Mouse (Mus musculus): ENCODE results near the gene Tmem156. TPM values are rescaled to one million over a fixed set of nuclear protein-coding genes. Genes with fewer than 3 reads are reported as not detected.

Tmem156 gene
- total RNA-seq, 4 experiments from 2014 or later = 0.58 to 0.82 (median 0.59) TPM

DNA sequence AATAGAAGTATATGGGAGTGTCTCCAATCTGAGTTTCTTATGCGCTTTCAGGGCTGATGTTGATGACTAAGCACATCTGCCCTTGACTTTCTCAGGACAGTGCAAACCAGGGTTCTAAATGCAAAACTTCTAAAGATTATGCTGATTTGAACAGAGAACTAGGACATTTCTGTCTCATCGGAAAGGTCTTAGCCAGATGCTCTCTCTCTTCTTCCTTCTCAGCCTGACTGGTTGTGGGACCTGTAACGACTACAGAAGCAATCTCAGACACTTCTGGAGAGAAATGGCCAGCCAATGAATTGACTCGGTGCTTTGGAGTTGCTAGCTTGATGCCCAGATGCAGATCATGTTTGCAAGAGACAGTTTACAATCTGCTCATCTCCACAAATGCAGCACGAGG lies 42.1 kb downstream of the Tmem156 start:
- DNase-seq (ENCODE audit: low spot score in 2 of 2) = no peak

DNA sequence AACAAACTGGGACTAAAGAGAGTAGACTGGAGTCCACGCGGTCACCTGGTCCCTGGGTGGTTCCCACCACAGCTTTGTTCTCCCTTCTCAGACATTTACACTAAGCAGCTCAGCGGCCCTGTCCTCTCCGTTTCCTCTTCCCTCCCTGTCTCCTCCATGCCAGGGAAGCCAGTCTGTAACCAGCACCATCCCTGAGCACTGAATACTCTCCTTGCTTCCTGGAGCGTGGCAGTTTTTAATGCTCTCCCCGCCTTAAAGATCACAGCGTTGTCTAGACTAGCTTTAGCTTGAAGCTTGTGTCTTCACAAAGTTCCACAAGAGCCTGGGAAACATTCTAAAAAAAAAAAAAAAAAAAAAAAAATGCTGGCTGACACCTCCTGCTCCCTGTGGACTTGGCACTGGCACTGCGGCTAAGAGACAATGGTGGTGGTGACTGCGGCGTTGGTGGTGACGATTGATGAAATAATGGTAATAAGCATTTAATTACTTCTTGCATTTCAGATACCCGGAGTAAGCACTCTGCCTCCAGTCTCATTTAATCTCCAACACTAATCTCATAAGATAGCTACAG lies 44.6 kb downstream of the Tmem156 start:
- no peak for DNase-seq (ENCODE audit: low spot score in 2 of 2)

DNA sequence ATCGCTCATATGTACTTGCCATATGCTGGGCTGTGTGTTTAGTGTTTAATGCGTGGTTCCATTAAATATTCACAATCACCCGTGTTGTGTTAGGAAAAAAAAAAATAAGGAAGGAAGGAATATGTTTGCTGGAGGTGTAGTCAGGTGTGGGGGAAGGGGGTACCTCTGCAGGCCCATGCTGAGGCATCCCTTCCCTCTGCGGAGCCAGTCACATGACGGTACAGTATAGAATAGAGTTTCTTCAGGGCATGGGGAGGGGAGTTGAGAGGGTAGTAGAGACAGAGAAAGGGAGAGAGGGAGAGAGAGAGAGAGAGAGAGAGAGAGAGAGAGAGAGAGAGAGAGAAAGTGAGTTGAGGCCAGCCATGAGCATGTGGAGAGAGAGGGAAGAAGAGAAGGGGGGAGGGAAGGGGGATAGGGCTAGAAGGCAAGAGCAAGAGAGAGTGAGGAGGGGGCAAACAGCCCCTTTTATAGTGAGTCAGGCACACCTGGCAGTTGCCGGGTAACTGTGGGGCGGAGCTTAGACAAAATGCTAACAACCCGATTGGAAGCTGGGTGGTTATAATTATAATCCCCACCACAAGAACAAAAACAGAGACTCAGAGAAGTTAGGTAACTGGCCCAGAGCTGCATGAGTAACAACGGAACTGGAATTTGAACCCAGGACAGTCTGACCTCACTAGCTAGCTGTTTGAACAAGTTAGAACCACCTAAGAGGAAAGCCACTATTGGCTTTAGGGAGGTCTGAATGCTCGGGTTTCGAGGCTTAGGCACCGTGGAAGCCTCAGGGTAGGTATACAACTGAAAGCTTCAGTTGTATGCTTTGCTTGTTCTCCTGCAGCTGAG lies 45.3 kb downstream of the Tmem156 start:
- DNase-seq (ENCODE audit: low spot score in 2 of 2) = no peak

DNA sequence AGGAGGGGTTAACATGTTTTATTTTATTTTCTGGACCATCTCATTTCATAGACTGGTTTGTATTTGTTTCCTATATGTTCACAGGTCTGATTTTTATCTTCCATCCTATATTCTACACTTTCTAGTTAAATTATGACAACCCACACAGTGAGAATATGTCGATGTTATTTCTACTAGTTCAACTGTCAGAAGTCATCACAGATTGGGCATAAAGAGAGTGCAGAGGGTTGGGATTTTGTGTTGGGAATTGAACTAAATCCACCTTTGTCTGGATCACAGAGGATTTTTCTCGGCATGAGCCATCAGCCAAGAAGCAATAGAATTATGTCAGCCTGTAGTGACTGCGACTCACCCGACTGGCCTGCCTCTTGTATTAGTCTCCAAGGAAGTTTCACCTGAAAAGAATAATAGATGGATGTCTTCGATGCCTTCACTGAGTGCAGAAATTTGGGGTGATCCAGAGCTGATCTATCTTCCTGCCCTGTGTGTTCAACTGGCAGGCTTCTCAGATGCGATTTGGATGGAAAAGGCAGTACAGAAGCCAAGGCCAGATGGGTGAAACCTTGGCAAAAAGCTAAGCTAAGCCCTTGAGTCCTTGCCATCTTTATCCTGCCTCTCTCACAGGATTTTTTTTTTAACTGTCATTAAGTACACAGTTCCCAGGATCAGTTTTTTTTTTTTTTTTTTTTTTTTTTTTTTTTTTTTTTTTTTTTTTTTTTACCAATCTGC lies 46.1 kb downstream of the Tmem156 start:
- no peak for DNase-seq (ENCODE audit: low spot score in 2 of 2)

DNA sequence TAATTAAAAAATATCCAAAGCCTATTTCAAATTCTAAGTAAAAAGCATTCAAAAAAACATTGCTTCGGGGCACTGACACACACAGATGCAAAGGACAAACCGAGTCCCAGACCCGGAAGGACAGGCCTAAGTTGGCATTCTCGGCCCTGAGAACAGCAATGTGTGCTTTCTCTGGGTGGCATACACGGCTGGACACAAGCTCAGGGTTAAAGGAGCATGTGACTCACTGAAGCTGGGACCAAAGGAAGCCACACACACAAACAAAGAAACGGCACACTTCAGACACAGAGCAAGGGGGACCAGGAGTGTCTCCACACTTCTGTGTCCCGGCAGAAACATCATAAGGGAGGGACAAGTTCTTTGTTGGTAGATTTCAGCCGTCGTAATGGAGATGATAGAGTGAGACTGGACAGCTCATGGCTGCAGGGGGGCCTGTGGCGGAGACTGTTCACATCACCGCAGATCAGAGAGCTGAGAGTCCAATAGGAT lies 48.5 kb downstream of the Tmem156 start:
- DNase-seq (ENCODE audit: low spot score in 2 of 2) = no peak

DNA sequence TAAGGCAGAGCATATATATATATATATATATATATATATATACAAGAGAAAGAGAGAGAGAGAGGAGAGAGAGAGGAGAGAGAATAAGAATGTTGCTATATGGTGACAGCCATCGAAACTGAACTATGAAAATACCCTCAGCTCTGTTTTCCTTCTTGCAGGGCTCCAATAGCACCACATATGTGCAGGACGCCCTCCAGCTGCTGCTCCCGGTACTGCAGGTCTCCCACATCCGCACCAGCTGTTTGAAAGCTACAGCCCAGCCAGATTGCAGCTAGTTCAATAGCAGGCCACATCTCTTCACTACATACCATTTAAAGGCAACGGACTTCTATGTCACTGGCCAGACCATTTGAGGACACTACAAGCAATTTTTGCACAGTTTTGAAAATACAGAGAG lies 51.5 kb downstream of the Tmem156 start:
- DNase-seq (ENCODE audit: low spot score in 2 of 2) = no peak

DNA sequence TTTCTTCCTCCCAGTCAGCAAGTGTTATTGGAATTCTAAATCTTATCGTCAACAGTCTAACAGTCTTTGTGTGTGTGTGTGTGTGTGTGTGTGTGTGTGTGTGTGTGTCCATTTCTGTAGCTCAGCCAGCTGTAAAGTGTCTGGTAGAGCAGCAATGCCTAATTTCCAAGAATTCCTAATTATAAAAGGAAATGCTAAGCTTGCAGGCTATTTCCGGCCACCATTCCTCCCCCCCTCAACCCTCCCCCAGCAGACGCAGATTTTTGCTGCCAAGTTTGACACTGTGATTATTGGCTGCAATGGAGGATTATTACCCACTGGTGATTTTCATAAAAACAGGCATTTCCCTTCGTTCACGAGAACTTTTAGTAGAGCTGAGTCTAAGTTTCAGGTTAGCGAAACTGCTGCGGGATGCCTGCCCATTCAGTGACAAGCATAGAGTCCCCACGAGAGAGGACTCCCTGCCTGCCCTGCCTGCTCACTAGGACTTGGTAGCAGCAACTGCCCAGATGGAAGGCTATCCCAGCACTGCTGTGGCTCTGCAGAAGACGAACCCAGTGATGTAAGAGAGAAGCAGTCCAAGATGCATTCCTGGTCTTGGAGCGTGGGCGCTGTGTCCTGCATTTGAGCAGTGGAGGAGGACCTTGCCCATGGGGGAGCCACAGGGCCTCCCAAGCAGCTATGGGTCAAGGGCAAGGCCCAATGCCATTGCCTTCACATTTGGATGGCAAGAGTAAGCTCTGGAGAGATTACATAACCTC lies 52.9 kb downstream of the Tmem156 start:
- peak in 1 of 2 experiments; percentile 21 for DNase-seq (ENCODE audit: low spot score in 2 of 2)

DNA sequence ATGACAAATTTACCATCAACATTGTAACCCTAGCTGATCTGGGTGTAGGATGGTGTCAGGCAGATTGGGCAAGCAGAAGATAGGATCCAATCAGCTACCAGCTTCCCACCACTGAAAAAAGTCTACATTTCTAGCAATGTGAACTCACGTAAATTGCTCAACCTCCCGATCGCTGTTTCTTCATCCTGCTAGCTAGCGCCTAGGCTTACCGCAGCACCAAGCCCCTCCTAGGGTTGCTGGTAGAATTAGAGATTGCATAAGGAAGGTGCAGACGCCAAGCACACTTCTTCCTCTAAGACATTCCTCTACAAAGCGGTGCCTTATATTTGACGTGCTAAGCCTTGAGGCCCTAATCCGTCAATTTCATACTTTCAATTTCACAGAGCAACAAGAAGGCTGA lies 53.6 kb downstream of the Tmem156 start:
- DNase-seq (ENCODE audit: low spot score in 2 of 2) = no peak

DNA sequence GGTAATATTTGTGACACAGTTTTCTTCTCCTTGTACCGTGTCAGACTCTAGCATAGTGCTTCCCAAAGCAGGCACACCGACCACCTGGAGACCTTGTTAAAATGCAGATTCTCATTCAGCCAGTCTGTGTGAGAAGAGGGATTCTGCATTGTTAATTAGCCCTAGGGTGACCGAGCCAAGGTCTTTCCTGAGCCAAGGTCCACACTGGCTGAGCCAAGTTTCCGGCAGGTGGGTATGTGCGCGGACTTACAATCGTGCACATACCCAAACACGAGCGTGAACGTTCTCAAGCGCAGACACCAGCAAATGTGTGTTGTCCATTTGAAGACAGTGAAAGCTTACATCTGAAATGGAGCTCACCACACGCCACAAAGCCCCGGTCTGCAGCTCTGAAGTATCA lies 55.3 kb downstream of the Tmem156 start:
- no peak for DNase-seq (ENCODE audit: low spot score in 2 of 2)

DNA sequence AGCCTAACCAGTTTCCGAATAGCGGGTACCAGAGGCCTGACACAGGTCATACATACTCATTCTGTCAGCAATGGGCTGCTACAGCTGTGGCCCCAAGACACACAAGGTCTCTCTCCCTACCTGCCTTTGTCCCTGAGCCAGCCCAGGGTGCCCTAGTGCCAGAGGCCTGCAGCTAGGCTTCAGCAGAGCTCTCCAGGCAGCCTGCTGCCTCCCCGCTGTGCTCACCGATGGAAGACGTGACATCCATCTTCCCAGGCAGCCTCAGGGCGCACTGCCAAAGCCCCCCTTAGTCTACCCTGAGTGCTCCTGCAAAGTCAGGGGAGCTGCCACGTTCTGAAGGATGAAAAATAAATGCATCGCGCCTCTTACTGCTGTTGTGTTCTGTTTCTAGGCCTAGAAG lies 63.9 kb downstream of the Tmem156 start:
- DNase-seq (ENCODE audit: low spot score in 2 of 2) = no peak

DNA sequence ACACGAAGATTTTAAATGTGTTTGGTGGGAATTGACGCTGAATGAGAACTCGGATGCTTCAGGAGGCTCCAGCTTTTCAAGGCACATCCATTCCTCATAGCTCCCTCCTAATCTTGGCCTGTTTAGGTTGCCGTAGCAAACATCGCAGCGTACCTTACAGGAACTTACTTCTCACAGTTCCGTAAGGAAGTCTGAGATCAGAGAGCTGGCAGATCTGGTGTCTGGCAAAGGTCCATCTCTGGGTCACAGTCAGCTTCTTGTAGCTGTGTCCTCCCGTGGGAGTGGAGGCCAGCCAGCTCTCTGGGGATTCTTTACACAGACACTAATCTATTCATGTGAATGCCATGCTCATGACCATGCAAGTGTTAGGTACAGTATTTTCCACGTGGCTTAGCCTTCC lies 65.2 kb downstream of the Tmem156 start:
- DNase-seq (ENCODE audit: low spot score in 2 of 2) = no peak

DNA sequence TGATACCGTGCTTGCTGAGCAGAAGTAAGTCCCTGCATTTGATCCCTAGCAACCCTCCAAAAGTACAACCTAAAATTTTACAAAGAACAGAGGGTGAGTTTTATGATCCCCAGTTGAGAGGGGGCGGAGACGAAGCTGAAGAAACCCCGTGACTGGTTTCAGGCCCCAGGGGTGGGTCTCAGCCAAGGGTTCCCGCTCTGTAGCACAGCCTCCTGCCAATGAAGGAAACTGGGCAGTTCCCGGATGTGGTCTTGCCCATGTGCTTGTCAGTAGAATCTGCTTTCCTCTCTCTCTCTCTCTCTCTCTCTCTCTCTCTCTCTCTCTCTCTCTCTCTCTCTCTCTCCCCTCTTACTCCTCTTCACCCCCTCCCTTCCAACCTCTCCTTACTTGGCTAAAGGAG lies 66.0 kb downstream of the Tmem156 start:
- no peak for DNase-seq (ENCODE audit: low spot score in 2 of 2)

DNA sequence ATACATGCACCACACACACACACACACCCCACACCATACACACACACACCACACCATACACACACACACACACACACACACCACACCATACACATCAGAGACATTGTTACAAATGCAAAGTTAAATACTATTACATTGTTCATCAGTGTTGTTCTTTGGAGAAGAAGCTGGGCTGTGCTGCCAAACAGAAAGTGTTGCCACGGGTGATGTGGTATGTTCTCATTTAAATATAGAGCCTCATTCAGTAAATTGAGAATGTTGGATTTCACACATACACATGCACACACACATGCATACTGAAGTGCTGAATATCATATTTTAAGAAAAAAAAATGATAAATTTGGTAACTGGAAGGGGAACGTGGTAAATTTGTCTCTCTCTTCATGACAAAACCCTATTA lies 67.3 kb downstream of the Tmem156 start:
- DNase-seq (ENCODE audit: low spot score in 2 of 2) = no peak

DNA sequence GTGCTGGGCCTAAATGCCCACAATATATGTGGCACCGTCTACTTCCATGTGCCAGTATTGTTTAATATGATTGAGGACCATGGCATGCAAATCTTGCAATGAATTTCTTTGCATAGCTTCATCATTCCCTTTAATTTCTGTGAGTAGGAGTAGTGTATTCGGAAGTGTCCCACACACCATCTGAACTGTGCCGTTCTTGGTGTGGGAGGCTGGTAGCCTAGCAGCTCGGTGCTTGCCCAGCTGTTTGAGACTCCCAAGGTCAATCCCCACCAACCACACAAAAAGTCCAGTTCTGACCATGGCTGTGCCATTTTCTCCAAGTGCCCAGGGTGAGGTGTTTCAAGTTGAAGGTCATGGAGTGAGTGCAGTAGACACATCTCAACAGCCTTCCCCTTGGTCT lies 69.9 kb downstream of the Tmem156 start:
- peak in 1 of 2 experiments; percentile 55 for DNase-seq (ENCODE audit: low spot score in 2 of 2)

DNA sequence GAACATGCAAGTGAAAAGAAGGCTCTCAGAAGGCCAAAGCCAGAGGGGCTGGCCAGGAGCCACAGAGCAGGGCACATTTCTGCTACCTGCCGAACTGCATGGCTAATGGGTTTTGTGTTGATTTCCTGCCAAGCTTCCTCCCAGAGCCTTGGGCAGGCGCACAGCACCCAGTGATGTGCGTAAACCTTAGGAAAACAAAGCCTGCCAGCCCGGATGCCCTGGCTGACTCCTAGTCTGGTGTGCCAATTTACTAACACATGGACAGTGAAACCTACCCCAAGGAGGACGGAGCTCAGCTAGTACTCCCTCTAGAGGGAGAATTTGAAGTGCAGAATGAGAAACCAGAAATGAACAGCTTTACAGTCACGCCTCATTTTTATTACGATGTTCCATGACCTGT lies 72.1 kb downstream of the Tmem156 start:
- DNase-seq (ENCODE audit: low spot score in 2 of 2) = no peak

DNA sequence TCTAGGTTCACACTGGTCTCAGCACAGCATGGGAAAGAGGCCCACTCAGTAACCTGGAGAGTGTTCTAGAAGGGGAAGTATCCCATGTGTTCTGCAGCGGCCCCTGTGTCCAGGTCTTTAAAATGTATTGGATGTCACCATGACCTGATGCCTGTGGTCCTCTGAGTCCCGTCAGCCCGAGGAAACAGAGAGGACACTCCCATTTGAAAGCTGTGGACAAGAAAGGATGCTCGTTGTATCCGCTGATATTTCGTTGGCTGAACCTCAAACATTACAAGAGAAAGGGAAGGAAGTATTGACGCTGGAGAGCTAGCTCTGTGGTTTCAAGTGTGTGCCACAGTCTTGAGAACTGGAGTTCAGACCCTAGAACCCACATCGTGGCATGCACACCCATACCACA lies 72.8 kb downstream of the Tmem156 start:
- no peak for DNase-seq (ENCODE audit: low spot score in 2 of 2)

DNA sequence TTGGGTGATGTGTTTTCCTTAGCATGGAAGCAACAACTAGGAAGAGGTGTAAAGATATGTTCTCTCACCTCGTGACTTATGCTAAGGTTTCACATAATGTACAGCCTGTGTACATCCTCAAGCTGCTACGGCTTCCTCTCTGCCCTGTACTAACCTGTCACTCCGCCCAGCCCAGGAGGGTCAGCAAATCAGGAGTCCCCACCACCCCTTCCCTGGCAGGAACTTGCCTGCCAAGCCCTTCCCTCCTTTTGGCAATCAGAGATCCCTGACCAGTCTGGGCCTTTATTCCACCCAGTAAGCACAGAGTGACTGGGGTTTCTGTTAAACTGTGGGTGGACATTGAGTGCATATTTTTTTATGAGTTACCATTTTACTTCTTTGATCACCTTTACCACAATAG lies 76.4 kb downstream of the Tmem156 start:
- DNase-seq (ENCODE audit: low spot score in 2 of 2) = no peak

DNA sequence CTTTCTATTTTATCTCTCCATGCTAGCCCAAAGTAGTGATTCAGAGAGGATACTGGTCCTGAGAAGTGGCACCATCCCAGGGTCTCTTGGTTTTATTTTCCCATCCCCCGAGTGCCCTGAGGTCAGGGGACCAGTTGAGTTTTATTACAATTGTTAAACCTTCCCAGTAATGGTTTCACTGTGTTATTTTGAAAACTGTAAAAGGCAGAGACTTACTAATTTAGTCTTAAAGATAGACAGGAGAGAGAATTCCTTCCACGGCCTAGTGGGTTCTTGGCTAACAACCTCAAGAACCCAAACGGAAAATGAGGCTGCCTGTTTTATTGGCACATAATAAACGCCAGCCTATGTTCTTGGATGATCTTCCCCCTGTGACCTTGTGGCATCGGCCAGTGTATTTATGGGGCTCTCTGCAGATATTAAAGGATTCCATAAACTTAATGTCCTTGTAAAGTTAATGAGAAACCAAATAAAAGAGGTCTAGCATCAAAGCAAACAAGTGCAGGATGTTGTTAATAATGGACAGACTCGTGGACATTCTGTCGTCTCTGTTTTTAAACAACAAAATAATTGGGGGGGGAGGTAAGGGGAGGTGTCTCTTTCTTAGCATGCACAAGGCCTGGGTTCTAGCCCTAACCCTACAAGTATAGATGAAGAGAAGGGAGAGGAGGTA lies 79.9 kb downstream of the Tmem156 start:
- no peak for DNase-seq (ENCODE audit: low spot score in 2 of 2)

DNA sequence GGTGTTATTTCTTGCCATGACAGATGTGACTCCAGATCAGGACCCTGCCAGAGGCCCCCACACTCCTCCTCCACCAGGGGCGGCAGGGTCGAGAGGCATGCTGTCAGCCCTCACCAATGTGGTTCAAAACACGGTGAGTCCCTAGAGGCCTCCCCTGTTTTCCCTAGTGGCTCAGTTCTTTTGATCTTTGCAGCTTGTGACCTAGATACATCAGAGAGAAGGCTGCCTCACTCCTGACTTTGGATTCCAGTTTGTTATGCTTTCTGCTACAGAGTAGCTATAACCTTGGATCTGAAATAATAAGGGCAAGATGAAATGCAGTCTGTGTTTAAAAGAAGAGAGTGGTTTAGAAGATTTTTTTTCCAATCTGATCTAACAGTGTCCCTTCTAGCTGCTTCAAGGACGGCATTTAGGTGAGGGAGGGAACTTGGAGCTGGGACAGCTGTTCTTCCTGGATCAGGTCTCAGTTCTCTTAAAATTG lies 85.9 kb downstream of the Tmem156 start:
- DNase-seq (ENCODE audit: low spot score in 2 of 2) = no peak

DNA sequence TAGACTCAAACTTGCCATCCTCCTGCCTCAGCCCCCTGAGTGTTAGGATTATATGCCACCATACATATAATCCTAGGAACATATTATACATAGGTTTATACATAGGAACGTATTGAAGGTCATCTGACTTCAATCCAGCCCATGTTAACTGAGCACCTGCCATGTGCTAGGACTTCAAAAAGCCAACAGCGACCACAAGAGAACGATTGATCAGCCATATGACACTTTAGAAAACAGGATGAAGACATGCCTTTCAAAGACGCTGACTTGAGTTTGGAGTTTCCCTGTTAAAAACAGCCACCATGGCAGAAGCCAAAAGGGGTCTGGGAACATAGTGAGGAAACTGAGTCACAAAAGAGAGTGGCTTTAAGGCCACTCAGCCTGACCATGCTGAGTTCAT lies 86.7 kb downstream of the Tmem156 start:
- no peak for DNase-seq (ENCODE audit: low spot score in 2 of 2)
